Mouse (Mus musculus): Measurements from ENCODE around the gene Tap2.

DNA sequence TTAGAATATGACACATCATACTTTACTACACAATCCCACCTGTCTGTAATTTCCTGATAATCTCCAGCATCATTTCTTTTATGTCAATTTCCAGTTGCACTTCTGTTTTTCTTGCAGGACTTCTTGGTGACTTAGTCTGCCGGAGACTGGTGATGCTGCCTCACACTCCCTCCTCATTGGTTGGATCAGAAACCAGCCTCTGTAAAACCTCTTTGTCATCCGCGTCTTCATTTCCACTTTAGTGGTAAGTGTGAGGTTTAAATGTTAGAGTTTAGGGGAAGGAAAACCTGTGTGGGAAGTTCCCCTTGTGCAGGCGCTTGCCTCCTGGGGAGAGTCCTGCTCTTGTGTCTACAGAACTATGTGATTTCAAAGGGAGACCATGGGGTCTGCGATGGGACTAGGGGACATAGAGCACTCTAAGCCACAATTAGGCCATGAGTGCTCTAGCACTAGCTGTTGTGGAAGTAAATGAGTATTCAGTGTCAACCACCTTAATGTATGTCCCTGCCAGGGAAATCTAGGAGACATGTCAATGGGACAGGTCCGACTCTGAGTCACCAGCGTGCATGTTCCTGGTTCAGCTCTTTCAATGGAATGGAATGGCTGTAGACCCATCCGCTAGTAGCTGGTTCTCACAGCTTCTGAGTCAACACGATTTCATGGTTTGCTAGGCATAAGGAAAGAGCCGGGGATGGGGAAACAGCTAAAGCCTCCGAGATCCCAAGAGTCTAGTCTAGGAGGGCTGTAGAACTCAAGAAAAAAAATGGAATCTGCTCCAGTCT is 54.5 kb downstream of the Tap2 start, which contains the start of gene H2-Ab1:
- TF ChIP-seq POLR2A (IDR thresholded peaks at IDR 0.05; ENCODE audit: borderline replicate concordance, low read depth, low read length) (no peak), CTCF (IDR thresholded peaks at IDR 0.05; ENCODE audit: low read depth, low read length) (no peak)

All from bone marrow macrophage, adult 2 months (primary cell).